Comparison of ENCODE assay signal across 9 mouse cellular contexts in the genomic region with DNA sequence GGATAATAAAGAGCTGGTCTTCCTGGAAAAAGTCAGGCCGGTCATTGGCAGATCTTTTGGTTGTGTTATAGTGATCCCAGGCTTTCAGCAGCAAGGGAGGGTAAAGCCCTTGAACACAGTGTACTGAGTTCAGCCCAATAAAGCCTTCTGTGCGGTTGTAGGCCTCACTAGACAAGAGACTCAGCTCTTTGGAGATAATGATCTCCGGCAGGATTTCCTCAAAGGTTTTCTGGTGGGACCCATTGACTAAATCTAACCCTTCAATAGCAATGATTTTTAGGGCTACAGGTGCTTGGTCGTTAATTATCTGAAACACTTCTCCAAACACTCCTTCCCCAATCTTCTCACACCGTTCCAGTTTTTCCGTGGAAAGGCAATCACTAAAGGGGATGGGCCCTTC. TPM values are rescaled to one million over a fixed set of nuclear protein-coding genes. Genes with fewer than 3 reads are reported as not detected.
A peak's percentile ranks its signal among the peaks of the same experiment; 100 is the strongest.
DNase-seq lines count a peak whose midpoint lies in the region; ATAC-seq and TF ChIP-seq lines count a peak whose summit lies in the region.
"Had no signal": no experiment of that assay in that cellular context is flagged by ENCODE, and none has a peak within 500 bp of the region (broad histone marks: within the 10 kb centered on the region; RNA-seq: fewer than 3 reads in every experiment).

No protein-coding gene starts in this region.

- H3K9ac ChIP-seq in liver, adult 2 months (ENCODE audit: low read depth, low read length), result peak overlapping the region; percentile 43
- no peak overlapping the region for H3K9ac ChIP-seq in hindbrain, embryonic 16.5 days (ENCODE audit: low read depth, low read length)

- H3K4me3 ChIP-seq in liver, adult 2 months (ENCODE audit: insufficient read depth, low read depth, low read length), result peak overlapping the region; percentile 77
- peak overlapping the region; percentile 80 for H3K4me3 ChIP-seq in brown adipose tissue, adult 24 weeks (ENCODE audit: insufficient read depth, low read depth, low read length)
- H3K4me3 ChIP-seq in hindbrain, embryonic 16.5 days (ENCODE audit: low read length), result no peak overlapping the region
- peak overlapping the region; percentile 60 for H3K4me3 ChIP-seq in myocyte
- H3K4me3 ChIP-seq in cerebellum, adult 2 months (replicated peaks; ENCODE audit: insufficient read depth, low read depth, low read length), result no peak overlapping the region

- WGBS in liver, adult 2 months, result 73% methylated on average over 6 of the region's 6 CpGs
- WGBS in hindbrain, embryonic 16.5 days, result 82% methylated on average over 6 of the region's 6 CpGs
- 79% methylated on average over 6 of the region's 6 CpGs for WGBS in cerebellum, adult 2 months

- no peak for TF ChIP-seq CTCF in liver, adult 2 months (IDR thresholded peaks at IDR 0.05; ENCODE audit: low read depth, low read length)
- no peak for TF ChIP-seq CTCF in cerebellum, adult 2 months (IDR thresholded peaks at IDR 0.05; ENCODE audit: borderline replicate concordance, insufficient read depth, low read depth, low read length)

- H3K36me3 ChIP-seq in liver, adult 2 months (ENCODE audit: control insufficient read depth, insufficient read depth, low read length), result no peaks in the 10 kb centered on the region
- no peaks in the 10 kb centered on the region for H3K36me3 ChIP-seq in hindbrain, embryonic 16.5 days (ENCODE audit: control insufficient read depth, insufficient read depth, low read length)
- no peaks in the 10 kb centered on the region for H3K36me3 ChIP-seq in myocyte (ENCODE audit: control insufficient read depth, insufficient read depth)

- no peak for ATAC-seq in hindbrain, embryonic 16.5 days

- TF ChIP-seq POLR2A in liver, adult 2 months (IDR thresholded peaks at IDR 0.05; ENCODE audit: extremely low read depth, insufficient read depth, low read length), result no peak
- no peak for TF ChIP-seq POLR2A in myocyte (IDR thresholded peaks at IDR 0.05; ENCODE audit: insufficient read length, low read depth)
- no peak for TF ChIP-seq POLR2A in cerebellum, adult 2 months (IDR thresholded peaks at IDR 0.05; ENCODE audit: borderline replicate concordance, insufficient read depth, low read length)

- H3K79me2 ChIP-seq in liver, adult 2 months (ENCODE audit: control insufficient read depth, insufficient read depth, low read length), result 0 out of 2 replicates have a peak, but pooled peaks cover 3% of the 10 kb centered on the region
- peaks cover 46% of the 10 kb centered on the region for H3K79me2 ChIP-seq in myocyte (ENCODE audit: control insufficient read depth, insufficient read depth)

- peaks cover 4% of the 10 kb centered on the region; the same call in 1 of the 2 replicates for H3K4me1 ChIP-seq in liver, adult 2 months (ENCODE audit: control insufficient read depth, insufficient read depth, low read length)
- H3K4me1 ChIP-seq in brown adipose tissue, adult 24 weeks (ENCODE audit: control insufficient read depth, insufficient read depth, insufficient read length, low read length), result no peaks in the 10 kb centered on the region
- peaks cover 4% of the 10 kb centered on the region for H3K4me1 ChIP-seq in hindbrain, embryonic 16.5 days (ENCODE audit: control insufficient read depth, insufficient read depth, low read depth, low read length)
- H3K4me1 ChIP-seq in cerebellum, adult 2 months (ENCODE audit: control insufficient read depth, insufficient read depth, low read length), result no peaks in the 10 kb centered on the region

- no peak overlapping the region for H3K27ac ChIP-seq in liver, adult 2 months (replicated peaks; ENCODE audit: insufficient read depth, low read depth, low read length)
- no peak overlapping the region for H3K27ac ChIP-seq in brown adipose tissue, adult 24 weeks (replicated peaks; ENCODE audit: low read depth, low read length)
- no peak overlapping the region for H3K27ac ChIP-seq in hindbrain, embryonic 16.5 days (ENCODE audit: low read depth, low read length)
- no peak overlapping the region for H3K27ac ChIP-seq in cerebellum, adult 2 months (ENCODE audit: insufficient read depth, low read length)

- H3K27me3 ChIP-seq in liver, adult 2 months (ENCODE audit: control insufficient read depth, insufficient read depth, low read length), result no peaks in the 10 kb centered on the region
- no peaks in the 10 kb centered on the region for H3K27me3 ChIP-seq in hindbrain, embryonic 16.5 days (replicated peaks; ENCODE audit: control insufficient read depth, insufficient read depth, low read length)
- H3K27me3 ChIP-seq in myocyte (ENCODE audit: control insufficient read depth, insufficient read depth, insufficient read length), result no peaks in the 10 kb centered on the region
- no peaks in the 10 kb centered on the region for H3K27me3 ChIP-seq in cerebellum, adult 2 months (ENCODE audit: control insufficient read depth, insufficient read depth, low read length)

- H3ac ChIP-seq in myocyte (ENCODE audit: control insufficient read depth, insufficient read length), result no peak overlapping the region

- peak overlapping the region; percentile 70 for H3K4me2 ChIP-seq in hindbrain, embryonic 16.5 days (ENCODE audit: low read length)
- peak overlapping the region; percentile 68 for H3K4me2 ChIP-seq in myocyte (ENCODE audit: low read depth)

- DNase-seq in liver, adult 2 months (ENCODE audit: extremely low read depth, low read depth, low spot score), result no peak
- no peak for DNase-seq in liver
- no peak for DNase-seq in spleen, postnatal 10 days (ENCODE audit: low spot score in 2 of 2)
- DNase-seq in cerebellum, adult 2 months, result no peak
- no peak for DNase-seq in kidney, adult 9 months
- DNase-seq: kidney, adult 11 months had no signal

- H3K9me3 ChIP-seq in hindbrain, embryonic 16.5 days (ENCODE audit: control insufficient read depth, low read length), result no peaks in the 10 kb centered on the region

TF ChIP-seq in myocyte, 11 proteins besides CTCF, POLR2A, EP300 and RAD21:
- no peak for TF ChIP-seq TCF3 (IDR thresholded peaks at IDR 0.05; ENCODE audit: insufficient read length, low read depth)
- TF ChIP-seq REST (IDR thresholded peaks at IDR 0.05; ENCODE audit: insufficient read depth, insufficient read length), result no peak
- no peak for TF ChIP-seq TCF12 (IDR thresholded peaks at IDR 0.05; ENCODE audit: insufficient read depth, poor library complexity, severe bottlenecking)
- no peak for TF ChIP-seq CEBPB (IDR thresholded peaks at IDR 0.05; ENCODE audit: insufficient read depth, poor library complexity, severe bottlenecking)

RNA-seq across cellular contexts. Expression of gene Haspin, which starts 1.5 kb away (rescaled TPM):
- 0.55 and 0.60 TPM in 2 replicates for total RNA-seq in liver, adult 2 months (2014; rRNA removed)
- 0.12 and 0.26 TPM in 2 replicates for polyA plus RNA-seq in liver, adult 2 months (2012; rRNA removed)
- polyA plus RNA-seq in brown adipose tissue, adult 24 weeks (2012; ENCODE audit: insufficient read depth, insufficient read length, missing spikeins), result not detected in 2 replicates
- polyA plus RNA-seq in hindbrain, embryonic 16.5 days (2015; fragmentation: Nextera tagmentation; extraction: Ambion mirVana), result 2.5 and 3.3 TPM in 2 replicates
- 3.3 TPM for polyA plus RNA-seq in myocyte (2012; fragmentation: generic; extraction: Trizol)
- 0.05 and 0.10 TPM in 2 replicates for polyA plus RNA-seq in cerebellum, adult 2 months (2012; rRNA removed)

RNA-seq across cellular contexts. Expression of gene P2rx5, which starts 23.6 kb away (rescaled TPM):
- total RNA-seq in liver, adult 2 months (2014; rRNA removed), result 0.09 TPM in 1 of 2 replicates, not detected in the other
- polyA plus RNA-seq in liver, adult 2 months (2012; rRNA removed), result 0.06 TPM in 1 of 2 replicates, not detected in the other
- 53.6 and 85.8 TPM in 2 replicates for polyA plus RNA-seq in brown adipose tissue, adult 24 weeks (2012; ENCODE audit: insufficient read depth, insufficient read length, missing spikeins)
- 0.39 and 0.60 TPM in 2 replicates for polyA plus RNA-seq in hindbrain, embryonic 16.5 days (2015; fragmentation: Nextera tagmentation; extraction: Ambion mirVana)
- polyA plus RNA-seq in myocyte (2012; fragmentation: generic; extraction: Trizol), result 3.5 TPM
- 4.5 and 6.2 TPM in 2 replicates for polyA plus RNA-seq in cerebellum, adult 2 months (2012; rRNA removed)

RNA-seq across cellular contexts. Expression of gene Emc6, which starts 40.2 kb away (rescaled TPM):
- total RNA-seq in liver, adult 2 months (2014; rRNA removed), result 80.9 and 90.9 TPM in 2 replicates
- polyA plus RNA-seq in liver, adult 2 months (2012; rRNA removed), result 63.8 and 74.6 TPM in 2 replicates
- polyA plus RNA-seq in brown adipose tissue, adult 24 weeks (2012; ENCODE audit: insufficient read depth, insufficient read length, missing spikeins), result 183 and 237 TPM in 2 replicates
- 141 and 145 TPM in 2 replicates for polyA plus RNA-seq in hindbrain, embryonic 16.5 days (2015; fragmentation: Nextera tagmentation; extraction: Ambion mirVana)
- 68.2 TPM for polyA plus RNA-seq in myocyte (2012; fragmentation: generic; extraction: Trizol)
- polyA plus RNA-seq in cerebellum, adult 2 months (2012; rRNA removed), result 78.7 and 80.6 TPM in 2 replicates

RNA-seq across cellular contexts. Expression of gene Tax1bp3, which starts 40.3 kb away (rescaled TPM):
- 11.5 and 13.2 TPM in 2 replicates for total RNA-seq in liver, adult 2 months (2014; rRNA removed)
- 16.6 and 19.4 TPM in 2 replicates for polyA plus RNA-seq in liver, adult 2 months (2012; rRNA removed)
- polyA plus RNA-seq in brown adipose tissue, adult 24 weeks (2012; ENCODE audit: insufficient read depth, insufficient read length, missing spikeins), result 70.9 and 105 TPM in 2 replicates
- 120 and 129 TPM in 2 replicates for polyA plus RNA-seq in hindbrain, embryonic 16.5 days (2015; fragmentation: Nextera tagmentation; extraction: Ambion mirVana)
- polyA plus RNA-seq in myocyte (2012; fragmentation: generic; extraction: Trizol), result 85.2 TPM
- 15.9 and 16.5 TPM in 2 replicates for polyA plus RNA-seq in cerebellum, adult 2 months (2012; rRNA removed)

RNA-seq across cellular contexts. Expression of gene Itgae, which starts 46.2 kb away (rescaled TPM):
- 0.18 and 0.27 TPM in 2 replicates for total RNA-seq in liver, adult 2 months (2014; rRNA removed)
- polyA plus RNA-seq in liver, adult 2 months (2012; rRNA removed), result 0.17 and 0.19 TPM in 2 replicates
- 1.8 and 2.4 TPM in 2 replicates for polyA plus RNA-seq in brown adipose tissue, adult 24 weeks (2012; ENCODE audit: insufficient read depth, insufficient read length, missing spikeins)
- polyA plus RNA-seq in hindbrain, embryonic 16.5 days (2015; fragmentation: Nextera tagmentation; extraction: Ambion mirVana), result 0.19 and 0.33 TPM in 2 replicates
- polyA plus RNA-seq in myocyte (2012; fragmentation: generic; extraction: Trizol), result 0.06 TPM
- 0.24 and 0.33 TPM in 2 replicates for polyA plus RNA-seq in cerebellum, adult 2 months (2012; rRNA removed)

Comparison
In these comparisons a context has a peak if more than half of its experiments do, and no peak if none do; other contexts are left out.
1. H3K4me3 ChIP-seq: peak in liver, adult 2 months (single experiment), brown adipose tissue, adult 24 weeks (single experiment) and myocyte (single experiment); none in hindbrain, embryonic 16.5 days (single experiment) and cerebellum, adult 2 months (single experiment).